Mouse (Mus musculus) embryonic facial prominence, embryonic 12.5 days (tissue): ENCODE data around the gene Kncn. TPM values are rescaled to one million over a fixed set of nuclear protein-coding genes. Genes with fewer than 3 reads are reported as not detected.
A peak's percentile ranks its signal among the peaks of the same experiment; 100 is the strongest.

ENCODE experiments used
- ATAC-seq: fragments of 200-750 bp; cut with Nextera tagmentation; 2 replicates; pipeline ENCODE4 v1.8.0; 2017; ENCODE audit not compliant: insufficient number of reproducible peaks, insufficient read depth, low FRiP score, low TSS enrichment
- H3K27ac ChIP-seq: fragments of 300-500 bp; sonication (generic); 2 replicates; pipeline ENCODE4 v1.5.1; 2016; ENCODE audit warnings: mild to moderate bottlenecking
- H3K27me3 ChIP-seq: fragments of 300-500 bp; sonication (generic); 2 replicates; pipeline ENCODE4 v1.6.1; 2016; ENCODE audit warnings: mild to moderate bottlenecking, moderate library complexity
- H3K36me3 ChIP-seq: fragments of 300-500 bp; sonication (generic); 2 replicates; pipeline ENCODE4 v1.6.1; 2016; ENCODE audit warnings: mild to moderate bottlenecking
- H3K4me1 ChIP-seq: fragments of 300-500 bp; sonication (generic); 2 replicates; pipeline ENCODE4 v1.6.1; 2016
- H3K4me2 ChIP-seq: fragments of 300-500 bp; sonication (generic); replicated peaks from 2 replicates; pipeline ENCODE4 v1.6.1; 2016; ENCODE audit warnings: mild to moderate bottlenecking, moderate library complexity
- H3K4me3 ChIP-seq: fragments of 300-500 bp; sonication (generic); 2 replicates; pipeline ENCODE4 v1.5.1; 2016; ENCODE audit warnings: mild to moderate bottlenecking
- H3K9ac ChIP-seq: fragments of 300-500 bp; sonication (generic); 2 replicates; pipeline ENCODE4 v1.6.1; 2016; ENCODE audit warnings: mild to moderate bottlenecking, moderate library complexity
- H3K9me3 ChIP-seq: fragments of 300-500 bp; sonication (generic); 2 replicates; pipeline ENCODE4 v1.6.1; 2016; ENCODE audit warnings: mild to moderate bottlenecking, moderate library complexity
- WGBS: fragments of 180-500 bp; shearing (Covaris S2); methylation state at CpG from one replicate; pipeline ENCODE4 v1.1.7; 2016; 5-methylcytosine and 5-hydroxymethylcytosine counted together
- polyA plus RNA-seq: library from polyadenylated mRNA; unstranded; fragments of >200 nt; fragmentation: Nextera tagmentation; extraction: Ambion mirVana; gene quantifications from 2 replicates; pipeline ENCODE4 v1.2.1, GENCODE M21; 2016

Kncn gene
- polyA plus RNA-seq, 1 experiment from 2014 or later, result not detected

- no peak for ATAC-seq
- H3K27me3 ChIP-seq, result 0 out of 2 replicates have a peak, but pooled peaks cover 7% of the 10 kb centered on the region
- WGBS, result 6% methylated on average over 1 of the region's 1 CpGs
Observed at GRCm38 (mm10) chr4:115881183-115881582, 3.0 kb upstream of the Kncn start.

GRCm38 (mm10) chr4:115882195-115882594 lies 2.0 kb upstream of the Kncn start:
- peaks cover 12% of the 10 kb centered on the region for H3K4me1 ChIP-seq

More at GRCm38 (mm10) chr4:115881183-115881582, 3.0 kb upstream of the Kncn start:
- H3K36me3 ChIP-seq, result no peaks in the 10 kb centered on the region; the same call in 1 of the 2 replicates
- peaks cover 12% of the 10 kb centered on the region for H3K4me1 ChIP-seq
- H3K27ac ChIP-seq, result no peak overlapping the region
- no peak overlapping the region for H3K9ac ChIP-seq
- no peak overlapping the region for H3K4me3 ChIP-seq
- H3K9me3 ChIP-seq, result no peaks in the 10 kb centered on the region
- H3K4me2 ChIP-seq, result no peak overlapping the region

GRCm38 (mm10) chr4:115885846-115886245 lies 1.6 kb downstream of the Kncn start:
- Histone ChIP-seq H3K4me1 (peaks cover 8% of the 10 kb centered on the region; the same call in 1 of the 2 replicates), H3K9ac (no peak overlapping the region), H3K27ac (no peak overlapping the region), H3K27me3 (peaks cover 35% of the 10 kb centered on the region), H3K4me2 (no peak overlapping the region), H3K4me3 (no peak overlapping the region), H3K36me3 (no peaks in the 10 kb centered on the region), H3K9me3 (no peaks in the 10 kb centered on the region)
- ATAC-seq, result no peak
- WGBS, result 70% methylated on average over 3 of the region's 3 CpGs

More at GRCm38 (mm10) chr4:115882195-115882594, 2.0 kb upstream of the Kncn start:
- Histone ChIP-seq H3K4me2 (no peak overlapping the region), H3K27ac (no peak overlapping the region), H3K9ac (no peak overlapping the region), H3K4me3 (no peak overlapping the region), H3K27me3 (0 out of 2 replicates have a peak, but pooled peaks cover 7% of the 10 kb centered on the region), H3K9me3 (no peaks in the 10 kb centered on the region), H3K36me3 (no peaks in the 10 kb centered on the region)
- ATAC-seq, result no peak
- 57% methylated on average over 4 of the region's 4 CpGs for WGBS

DNA sequence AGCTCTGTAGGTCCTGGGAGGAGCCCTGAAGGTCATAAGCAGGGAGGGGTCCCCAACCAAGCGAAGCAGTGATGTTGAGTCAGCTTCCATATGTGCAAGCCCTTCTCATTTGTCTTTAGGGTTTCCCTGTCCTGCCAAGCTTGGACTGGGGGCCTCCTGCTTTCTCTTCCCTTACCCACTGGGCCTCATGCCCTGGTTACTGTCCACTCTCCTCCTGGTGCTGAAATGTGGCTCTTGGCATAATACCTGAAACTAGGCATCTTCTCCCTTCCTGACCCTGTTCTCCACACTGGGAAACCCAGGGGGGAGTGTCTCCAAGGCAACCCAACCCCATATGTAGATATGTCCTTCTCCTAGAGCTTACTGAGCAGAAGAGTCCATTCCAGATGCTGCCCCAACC lies 2.7 kb downstream of the Kncn start:
- H3K4me2 ChIP-seq, result no peak overlapping the region
- H3K36me3 ChIP-seq, result no peaks in the 10 kb centered on the region
- no peaks in the 10 kb centered on the region for H3K9me3 ChIP-seq
- 52% methylated on average over 1 of the region's 1 CpGs for WGBS
- no peak overlapping the region for H3K4me3 ChIP-seq
- ATAC-seq, result no peak
- no peak overlapping the region for H3K9ac ChIP-seq
- peaks cover 45% of the 10 kb centered on the region for H3K27me3 ChIP-seq
- peaks cover 8% of the 10 kb centered on the region; the same call in 1 of the 2 replicates for H3K4me1 ChIP-seq
- H3K27ac ChIP-seq, result no peak overlapping the region

DNA sequence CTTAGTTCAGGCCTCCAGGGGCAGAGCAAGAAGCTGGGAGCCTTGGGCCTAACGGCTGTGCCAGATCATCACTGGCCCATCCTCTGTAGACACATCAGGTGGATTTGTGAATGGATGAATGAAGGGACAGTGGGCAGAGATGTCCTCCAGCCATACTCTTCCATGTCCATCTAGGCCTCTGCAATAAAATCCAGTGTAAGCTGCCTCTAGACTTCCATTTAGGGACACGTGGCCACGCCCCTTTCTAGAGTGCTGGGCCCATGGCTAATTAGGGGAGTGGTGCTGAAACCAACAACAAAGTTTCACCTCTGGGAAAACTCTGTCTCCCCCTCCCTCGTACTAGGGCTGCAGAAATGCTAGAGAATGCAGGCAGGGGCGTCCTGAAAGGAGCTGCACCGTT lies 5.9 kb downstream of the Kncn start:
- WGBS, result 10% methylated on average over 6 of the region's 6 CpGs
- Histone ChIP-seq H3K36me3 (no peaks in the 10 kb centered on the region), H3K9me3 (no peaks in the 10 kb centered on the region), H3K27ac (no peak overlapping the region), H3K27me3 (peaks cover 50% of the 10 kb centered on the region), H3K4me3 (peak overlapping the region; percentile 22), H3K4me2 (peak overlapping the region; percentile 44), H3K9ac (no peak overlapping the region), H3K4me1 (peaks cover 8% of the 10 kb centered on the region; the same call in 1 of the 2 replicates)
- no peak for ATAC-seq

DNA sequence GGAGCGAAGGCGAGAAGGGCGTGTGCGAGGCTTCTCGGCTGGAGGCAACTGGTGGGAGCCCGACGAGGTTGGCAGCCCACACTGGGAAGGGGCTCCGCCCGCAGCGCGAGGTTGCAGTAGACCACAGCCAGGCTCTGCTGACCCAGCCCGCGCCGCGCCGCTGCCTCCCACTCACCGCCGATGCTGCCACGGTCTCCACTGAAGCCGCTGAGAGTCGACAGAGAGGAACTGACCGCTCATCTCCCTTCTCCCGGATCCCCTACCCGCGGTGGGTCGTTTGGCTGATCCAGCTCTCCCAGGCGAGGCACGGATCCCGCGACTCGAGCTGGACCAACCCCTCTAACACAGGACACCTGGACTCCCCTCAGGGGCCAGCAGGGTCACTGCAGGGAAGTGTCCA lies 6.4 kb downstream of the Kncn start, which contains the start of gene 6430628N08Rik:
6430628N08Rik (plus strand) TSS at position 113 of the 400 bp plus-strand sequence.
- under 1% methylated on average over 31 of the region's 31 CpGs for WGBS
- Histone ChIP-seq H3K9ac (no peak within 1 kb of the TSS), H3K36me3 (no peaks in the 10 kb centered on the region), H3K9me3 (no peaks in the 10 kb centered on the region), H3K27me3 (peaks cover 46% of the 10 kb centered on the region), H3K27ac (no peak within 1 kb of the TSS), H3K4me2 (peak within 1 kb of the TSS; percentile 44), H3K4me3 (peak within 1 kb of the TSS; percentile 22), H3K4me1 (peaks cover 8% of the 10 kb centered on the region; the same call in 1 of the 2 replicates)
- no peak for ATAC-seq

- Histone ChIP-seq H3K27ac (no peak overlapping the region), H3K9ac (no peak overlapping the region), H3K36me3 (no peaks in the 10 kb centered on the region), H3K4me1 (peaks cover 17% of the 10 kb centered on the region), H3K27me3 (peaks cover 66% of the 10 kb centered on the region), H3K4me3 (no peak overlapping the region), H3K4me2 (no peak overlapping the region), H3K9me3 (no peaks in the 10 kb centered on the region)
- 9% methylated on average over 3 of the region's 3 CpGs for WGBS
- ATAC-seq, result no peak
Observed at GRCm38 (mm10) chr4:115894281-115894680, 10.1 kb downstream of the Kncn start.

DNA sequence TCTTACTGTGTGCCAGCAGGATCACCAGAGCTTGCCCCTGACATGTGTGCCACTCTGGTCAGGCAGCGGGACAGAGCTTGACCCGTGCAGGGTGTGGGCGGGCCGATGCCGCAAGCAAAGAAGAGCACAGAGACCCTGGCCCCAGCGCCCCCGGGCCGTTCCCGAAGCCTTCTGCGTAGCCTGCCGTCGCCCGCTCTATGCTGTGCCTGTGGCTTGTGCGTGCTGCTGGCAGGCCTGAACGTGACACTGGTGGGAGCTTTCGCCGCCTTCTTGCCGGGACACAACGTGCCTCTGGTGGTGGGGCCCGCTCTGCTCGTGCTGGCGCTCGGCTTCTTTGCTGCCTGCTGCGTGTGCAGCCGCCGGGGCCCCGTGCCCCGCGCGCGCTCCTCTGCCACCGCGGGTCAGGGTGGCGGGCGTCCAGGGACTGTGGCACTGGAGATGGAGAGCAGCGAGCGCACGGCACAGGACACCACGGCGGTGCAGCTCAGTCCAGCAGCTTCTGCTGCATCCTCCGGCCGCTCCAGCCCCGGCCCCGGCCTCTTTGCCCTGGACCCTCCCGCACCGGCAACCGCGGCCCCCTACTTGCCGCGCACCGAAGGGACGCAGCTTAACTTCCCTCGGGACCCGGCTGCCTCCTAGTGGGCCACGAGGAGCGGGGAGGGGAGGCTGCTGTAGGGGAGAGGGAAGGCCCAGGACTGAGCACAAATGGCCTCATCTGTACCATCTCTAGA lies 13.9 kb downstream of the Kncn start:
- H3K4me1 ChIP-seq, result peaks cover 9% of the 10 kb centered on the region
- under 1% methylated on average over 54 of the region's 56 CpGs for WGBS

GRCm38 (mm10) chr4:115902816-115903215 lies 18.6 kb downstream of the Kncn start:
- Histone ChIP-seq H3K9me3 (no peaks in the 10 kb centered on the region), H3K4me3 (no peak overlapping the region), H3K27ac (no peak overlapping the region), H3K4me2 (no peak overlapping the region), H3K9ac (no peak overlapping the region), H3K4me1 (peaks cover 7% of the 10 kb centered on the region), H3K36me3 (no peaks in the 10 kb centered on the region), H3K27me3 (peaks cover 94% of the 10 kb centered on the region)
- 18% methylated on average over 5 of the region's 5 CpGs for WGBS
- no peak for ATAC-seq

More for the DNA sequence above, 13.9 kb downstream of the Kncn start:
- H3K27me3 ChIP-seq, result peaks cover 68% of the 10 kb centered on the region
- peak overlapping the region; percentile 42 for H3K4me3 ChIP-seq
- no peak overlapping the region for H3K27ac ChIP-seq
- peak; percentile 13; the same call in 1 of the 2 replicates for ATAC-seq
- peak overlapping the region; percentile 47; the same call in 1 of the 2 replicates for H3K9ac ChIP-seq
- H3K9me3 ChIP-seq, result no peaks in the 10 kb centered on the region
- no peaks in the 10 kb centered on the region for H3K36me3 ChIP-seq
- peak overlapping the region; percentile 89 for H3K4me2 ChIP-seq

GRCm38 (mm10) chr4:115904375-115904774 lies 20.2 kb downstream of the Kncn start:
- Histone ChIP-seq H3K27me3 (peaks cover 93% of the 10 kb centered on the region), H3K9ac (0 out of 2 replicates have a peak overlapping the region, but pooled peaks have one; percentile 10), H3K4me2 (no peak overlapping the region)

DNA sequence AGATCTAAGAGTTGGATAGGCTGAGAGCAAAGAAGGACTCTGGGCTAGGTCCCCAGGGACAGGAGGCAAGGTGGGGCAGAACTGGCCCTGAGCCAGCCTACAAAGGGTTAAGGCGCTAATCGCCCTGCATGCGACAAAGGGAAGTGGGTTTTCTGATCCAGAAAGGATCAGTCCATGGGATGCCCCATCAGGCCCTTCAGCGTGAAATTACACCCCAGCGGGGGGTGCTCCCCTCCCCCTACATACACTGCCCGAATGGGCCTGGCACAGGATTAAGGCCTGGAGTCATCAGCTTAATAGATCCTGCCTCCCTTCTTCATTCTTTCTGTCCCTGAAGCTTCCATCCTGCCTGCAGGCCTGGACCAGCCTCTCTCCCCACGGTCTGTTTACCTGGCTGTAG lies 21.5 kb downstream of the Kncn start:
- ATAC-seq, result no peak

More at GRCm38 (mm10) chr4:115904375-115904774, 20.2 kb downstream of the Kncn start:
- ATAC-seq, result 0 out of 2 replicates have a peak, but pooled peaks have one; percentile 36
- WGBS, result 5% methylated on average over 12 of the region's 12 CpGs
- H3K4me1 ChIP-seq, result peaks cover 4% of the 10 kb centered on the region; the same call in 1 of the 2 replicates
- H3K4me3 ChIP-seq, result no peak overlapping the region
- H3K27ac ChIP-seq, result no peak overlapping the region
- no peaks in the 10 kb centered on the region for H3K9me3 ChIP-seq
- H3K36me3 ChIP-seq, result no peaks in the 10 kb centered on the region

GRCm38 (mm10) chr4:115906791-115907190 lies 22.6 kb downstream of the Kncn start:
- Histone ChIP-seq H3K9me3 (no peaks in the 10 kb centered on the region), H3K36me3 (no peaks in the 10 kb centered on the region), H3K4me3 (no peak overlapping the region), H3K27me3 (peaks cover 71% of the 10 kb centered on the region), H3K4me1 (peaks cover 9% of the 10 kb centered on the region), H3K9ac (no peak overlapping the region), H3K27ac (no peak overlapping the region), H3K4me2 (no peak overlapping the region)
- ATAC-seq, result no peak
- 83% methylated on average over 3 of the region's 3 CpGs for WGBS

More for the DNA sequence above, 21.5 kb downstream of the Kncn start:
- Histone ChIP-seq H3K4me2 (no peak overlapping the region), H3K4me3 (no peak overlapping the region), H3K9me3 (no peaks in the 10 kb centered on the region), H3K9ac (no peak overlapping the region), H3K36me3 (no peaks in the 10 kb centered on the region), H3K27ac (no peak overlapping the region), H3K27me3 (peaks cover 80% of the 10 kb centered on the region), H3K4me1 (peaks cover 4% of the 10 kb centered on the region; the same call in 1 of the 2 replicates)
- WGBS, result 4% methylated on average over 7 of the region's 7 CpGs
